Mouse (Mus musculus) forebrain, embryonic 16.5 days (tissue): Measurements from ENCODE around the gene Trak1. TPM values are rescaled to one million over a fixed set of nuclear protein-coding genes. Genes with fewer than 3 reads are reported as not detected.
A peak's percentile ranks its signal among the peaks of the same experiment; 100 is the strongest.

Experiments
- ATAC-seq: fragments of 200-750 bp; cut with Nextera tagmentation; 2 replicates; pipeline ENCODE4 v1.8.0; 2017; ENCODE audit warnings: mild to moderate bottlenecking, moderate library complexity
- H3K27ac ChIP-seq: fragments of 300-500 bp; sonication (generic); 2 replicates; pipeline ENCODE4 v1.5.1; 2014; ENCODE audit warnings: low read length, control low read depth
- H3K27me3 ChIP-seq: fragments of 300-500 bp; sonication (generic); replicated peaks from 2 replicates; pipeline ENCODE4 v1.6.1; 2014; ENCODE audit warnings: low read length; ENCODE audit not compliant: control insufficient read depth, insufficient read depth
- H3K36me3 ChIP-seq: fragments of 300-500 bp; sonication (generic); 2 replicates; pipeline ENCODE4 v1.6.1; 2014; ENCODE audit not compliant: control insufficient read depth, insufficient read depth
- H3K4me1 ChIP-seq: fragments of 300-500 bp; sonication (generic); replicated peaks from 2 replicates; pipeline ENCODE4 v1.6.1; 2014; ENCODE audit warnings: low read length; ENCODE audit not compliant: control insufficient read depth, insufficient read depth
- H3K4me2 ChIP-seq: fragments of 300-500 bp; sonication (generic); 2 replicates; pipeline ENCODE4 v1.6.1; 2014; ENCODE audit warnings: mild to moderate bottlenecking, low read length, control low read depth
- H3K4me3 ChIP-seq: fragments of 300-500 bp; sonication (generic); replicated peaks from 2 replicates; pipeline ENCODE4 v1.5.1; 2014; ENCODE audit warnings: mild to moderate bottlenecking, low read length, control low read depth
- H3K9ac ChIP-seq: fragments of 300-500 bp; sonication (generic); replicated peaks from 2 replicates; pipeline ENCODE4 v1.6.1; 2014; ENCODE audit warnings: low read depth, low read length, control low read depth
- H3K9me3 ChIP-seq: fragments of 300-500 bp; sonication (generic); 2 replicates; pipeline ENCODE4 v1.6.1; 2016; ENCODE audit warnings: low read length; ENCODE audit not compliant: control insufficient read depth
- WGBS: fragments of 180-500 bp; shearing (Covaris S2); extraction: QIAGEN DNeasy Blood & Tissue Kit; methylation state at CpG from one replicate; pipeline ENCODE4 v1.1.7; 2014; 5-methylcytosine and 5-hydroxymethylcytosine counted together
- polyA plus RNA-seq: library from polyadenylated mRNA; unstranded; fragments of >200 nt; fragmentation: Nextera tagmentation; extraction: Ambion mirVana; gene quantifications from 2 replicates; pipeline ENCODE4 v1.2.1, GENCODE M21; 2015

Trak1 gene
- polyA plus RNA-seq, 1 experiment from 2014 or later: 85.1 TPM

- no peak overlapping the region for H3K4me3 ChIP-seq
- H3K27ac ChIP-seq: peak overlapping the region; percentile 99
- H3K4me1 ChIP-seq: peaks cover 56% of the 10 kb centered on the region
- H3K9ac ChIP-seq: peak overlapping the region; percentile 33; the same call in 1 of the 2 replicates
- ATAC-seq: peak; percentile 81
- peak overlapping the region; percentile 52 for H3K4me2 ChIP-seq
- H3K36me3 ChIP-seq: no peaks in the 10 kb centered on the region
- H3K9me3 ChIP-seq: no peaks in the 10 kb centered on the region
- no peaks in the 10 kb centered on the region for H3K27me3 ChIP-seq
- WGBS: 26% methylated on average over 7 of the region's 7 CpGs
Observed at GRCm38 (mm10) chr9:121398761-121399160, 101.5 kb downstream of the Trak1 start.

- 0 out of 2 replicates have a peak overlapping the region, but pooled peaks have one; percentile 11 for H3K27ac ChIP-seq
- peaks cover 72% of the 10 kb centered on the region for H3K4me1 ChIP-seq
- no peak overlapping the region for H3K9ac ChIP-seq
- no peak overlapping the region for H3K4me2 ChIP-seq
- no peak overlapping the region for H3K4me3 ChIP-seq
- no peaks in the 10 kb centered on the region for H3K27me3 ChIP-seq
- H3K36me3 ChIP-seq: no peaks in the 10 kb centered on the region
- H3K9me3 ChIP-seq: no peaks in the 10 kb centered on the region
- WGBS: 68% methylated on average over 8 of the region's 8 CpGs
- ATAC-seq: no peak
Observed at GRCm38 (mm10) chr9:121400608-121401007, 103.3 kb downstream of the Trak1 start.

DNA sequence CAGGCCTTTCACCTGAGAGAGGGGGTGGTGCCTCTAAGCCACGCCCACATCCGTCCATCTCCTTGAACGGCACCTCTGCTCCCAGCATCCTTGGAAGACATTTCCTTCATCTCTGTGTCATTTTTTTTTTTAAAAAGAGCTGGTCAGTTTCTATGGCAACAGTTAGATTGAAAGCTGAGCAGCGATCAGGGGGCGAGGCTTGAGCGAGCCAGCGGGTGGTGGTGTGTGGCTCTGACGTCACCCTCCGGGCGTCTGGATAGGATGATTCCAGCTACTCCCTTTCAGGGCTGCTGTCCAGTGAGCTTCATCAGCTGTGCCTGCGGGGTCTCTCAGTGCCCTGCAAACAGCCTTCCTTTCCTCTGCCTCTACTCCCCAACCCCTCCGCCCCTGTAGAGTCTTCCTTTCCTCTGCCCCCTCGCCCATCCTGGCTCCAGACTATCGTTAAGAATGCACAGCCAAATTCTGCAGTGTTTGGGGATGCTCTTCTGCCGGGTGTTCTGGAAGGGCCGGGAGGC lies 105.9 kb downstream of the Trak1 start:
- H3K36me3 ChIP-seq: no peaks in the 10 kb centered on the region; the same call in 1 of the 2 replicates
- H3K4me1 ChIP-seq: peaks cover 62% of the 10 kb centered on the region
- H3K9me3 ChIP-seq: no peaks in the 10 kb centered on the region
- peak overlapping the region; percentile 94 for H3K27ac ChIP-seq
- H3K9ac ChIP-seq: peak overlapping the region; percentile 67
- peak overlapping the region; percentile 73 for H3K4me2 ChIP-seq
- no peaks in the 10 kb centered on the region for H3K27me3 ChIP-seq
- ATAC-seq: peak; percentile 84
- peak overlapping the region; percentile 61 for H3K4me3 ChIP-seq
- 14% methylated on average over 16 of the region's 16 CpGs for WGBS

GRCm38 (mm10) chr9:121403699-121404098 lies 106.4 kb downstream of the Trak1 start:
- Histone ChIP-seq H3K4me2 (peak overlapping the region; percentile 73), H3K4me1 (peaks cover 57% of the 10 kb centered on the region), H3K27me3 (no peaks in the 10 kb centered on the region), H3K4me3 (peak overlapping the region; percentile 61), H3K9me3 (no peaks in the 10 kb centered on the region), H3K9ac (peak overlapping the region; percentile 67), H3K36me3 (no peaks in the 10 kb centered on the region; the same call in 1 of the 2 replicates), H3K27ac (peak overlapping the region; percentile 94)
- WGBS: 36% methylated on average over 11 of the region's 11 CpGs
- peak; percentile 24 for ATAC-seq

GRCm38 (mm10) chr9:121405088-121405681 lies 107.9 kb downstream of the Trak1 start:
- no peaks in the 10 kb centered on the region for H3K9me3 ChIP-seq
- peaks cover 46% of the 10 kb centered on the region for H3K4me1 ChIP-seq
- no peak overlapping the region for H3K9ac ChIP-seq
- ATAC-seq: no peak
- H3K27me3 ChIP-seq: no peaks in the 10 kb centered on the region
- no peaks in the 10 kb centered on the region; the same call in 1 of the 2 replicates for H3K36me3 ChIP-seq
- H3K27ac ChIP-seq: no peak overlapping the region
- peak overlapping the region; percentile 73 for H3K4me2 ChIP-seq
- peak overlapping the region; percentile 61 for H3K4me3 ChIP-seq
- 94% methylated on average over 8 of the region's 8 CpGs for WGBS

- Histone ChIP-seq H3K4me1 (peaks cover 40% of the 10 kb centered on the region), H3K27ac (no peak overlapping the region), H3K36me3 (no peaks in the 10 kb centered on the region; the same call in 1 of the 2 replicates), H3K4me3 (no peak overlapping the region), H3K27me3 (no peaks in the 10 kb centered on the region), H3K4me2 (peak overlapping the region; percentile 73; the same call in 1 of the 2 replicates), H3K9ac (no peak overlapping the region), H3K9me3 (no peaks in the 10 kb centered on the region)
- WGBS: 94% methylated on average over 4 of the region's 4 CpGs
- no peak for ATAC-seq
Observed at GRCm38 (mm10) chr9:121405792-121406191, 108.5 kb downstream of the Trak1 start.

GRCm38 (mm10) chr9:121414237-121414636 lies 116.9 kb downstream of the Trak1 start:
- no peaks in the 10 kb centered on the region for H3K27me3 ChIP-seq
- no peak overlapping the region for H3K27ac ChIP-seq
- 84% methylated on average over 12 of the region's 12 CpGs for WGBS
- H3K4me3 ChIP-seq: no peak overlapping the region
- H3K4me2 ChIP-seq: no peak overlapping the region
- peaks cover 4% of the 10 kb centered on the region; the same call in 1 of the 2 replicates for H3K4me1 ChIP-seq
- peaks cover 7% of the 10 kb centered on the region; the same call in 1 of the 2 replicates for H3K36me3 ChIP-seq
- H3K9me3 ChIP-seq: no peaks in the 10 kb centered on the region
- no peak for ATAC-seq
- no peak overlapping the region for H3K9ac ChIP-seq

- Histone ChIP-seq H3K27ac (no peak overlapping the region), H3K4me1 (peaks cover 4% of the 10 kb centered on the region; the same call in 1 of the 2 replicates), H3K9me3 (no peaks in the 10 kb centered on the region), H3K4me2 (no peak overlapping the region), H3K36me3 (peaks cover 7% of the 10 kb centered on the region; the same call in 1 of the 2 replicates), H3K4me3 (no peak overlapping the region), H3K27me3 (no peaks in the 10 kb centered on the region), H3K9ac (no peak overlapping the region)
- WGBS: 77% methylated on average over 19 of the region's 19 CpGs
- no peak for ATAC-seq
Observed at GRCm38 (mm10) chr9:121415626-121416241, 118.4 kb downstream of the Trak1 start.

DNA sequence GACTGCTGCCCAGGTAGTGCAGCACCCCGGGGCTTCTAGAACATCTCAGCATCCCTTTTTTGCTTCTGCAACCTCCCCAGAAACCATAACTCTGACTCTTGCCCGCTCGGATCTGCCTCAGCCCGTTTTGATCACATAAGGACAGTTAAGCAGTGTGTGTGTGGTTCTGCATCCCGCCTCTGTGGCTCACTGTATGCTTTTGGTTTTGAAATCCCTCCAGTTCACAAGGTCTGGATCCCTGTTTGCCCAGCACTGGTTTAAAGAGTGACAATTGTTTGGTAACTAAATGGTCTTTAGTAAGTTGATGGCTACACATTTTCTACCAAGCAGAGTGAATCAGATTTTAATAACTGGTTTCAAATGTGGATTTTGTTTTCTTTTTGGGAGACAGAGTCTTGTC lies 119.2 kb downstream of the Trak1 start:
- no peak for ATAC-seq
- Histone ChIP-seq H3K36me3 (peaks cover 7% of the 10 kb centered on the region; the same call in 1 of the 2 replicates), H3K4me3 (no peak overlapping the region), H3K4me1 (peaks cover 4% of the 10 kb centered on the region; the same call in 1 of the 2 replicates), H3K27ac (no peak overlapping the region), H3K9me3 (no peaks in the 10 kb centered on the region), H3K4me2 (no peak overlapping the region), H3K9ac (no peak overlapping the region), H3K27me3 (no peaks in the 10 kb centered on the region)
- WGBS: 90% methylated on average over 5 of the region's 5 CpGs
